Mouse (Mus musculus): ENCODE measurements at regions not wholly inside any gene's neighbourhood (a gene's known extent, or its start where the extent isn't known, plus 50 kb on each side); places are given as distances from the start of the nearest gene placed in this dataset.

DNA sequence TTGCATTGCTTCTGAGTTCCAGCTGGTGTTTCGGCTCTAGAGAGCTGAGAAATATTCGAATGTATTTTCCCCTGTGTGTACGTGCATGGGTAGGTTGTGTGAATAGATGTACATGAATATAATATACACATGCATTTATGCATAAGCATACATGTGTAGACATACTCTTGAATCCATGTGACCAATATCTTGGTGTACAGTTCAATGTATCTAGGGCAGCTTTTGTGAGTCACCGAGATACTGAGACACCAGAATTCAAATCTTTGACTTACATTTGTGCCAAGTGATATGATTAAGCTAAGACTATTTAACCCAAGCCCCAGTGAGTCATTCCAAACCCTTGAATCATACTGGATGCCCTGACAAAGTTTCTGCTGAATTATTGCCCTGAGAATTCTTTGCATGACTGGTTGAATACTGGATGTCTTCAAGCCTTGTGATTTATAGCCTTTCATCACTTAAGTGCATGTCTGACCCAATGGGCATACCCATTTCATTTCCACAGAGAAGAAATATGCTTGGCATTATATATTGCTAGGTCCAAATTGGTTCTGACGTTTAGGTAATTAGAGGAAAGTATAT is 103.3 kb upstream of the Tsc22d2 start:
- DNase-seq = no peak

DNA sequence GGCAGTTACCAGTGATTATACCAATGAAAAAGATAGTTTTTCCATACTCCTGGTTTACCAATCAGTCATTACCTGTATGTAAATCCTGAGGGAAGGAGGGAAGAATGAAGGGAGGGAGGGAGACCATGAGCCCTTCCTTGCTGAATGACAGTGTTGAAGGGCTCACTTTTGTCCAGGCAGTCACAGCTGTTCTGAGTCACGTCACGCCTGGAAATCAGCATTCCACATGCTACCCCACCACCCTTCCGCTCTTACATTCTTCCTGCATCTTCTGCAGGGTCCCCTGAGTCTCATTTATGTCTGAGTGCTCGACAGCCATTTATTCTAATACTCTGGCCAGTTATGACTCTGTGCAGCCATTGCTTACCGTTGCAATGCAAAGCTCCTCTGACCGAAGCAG is 101.9 kb upstream of the Tsc22d2 start:
- DNase-seq = no peak

DNA sequence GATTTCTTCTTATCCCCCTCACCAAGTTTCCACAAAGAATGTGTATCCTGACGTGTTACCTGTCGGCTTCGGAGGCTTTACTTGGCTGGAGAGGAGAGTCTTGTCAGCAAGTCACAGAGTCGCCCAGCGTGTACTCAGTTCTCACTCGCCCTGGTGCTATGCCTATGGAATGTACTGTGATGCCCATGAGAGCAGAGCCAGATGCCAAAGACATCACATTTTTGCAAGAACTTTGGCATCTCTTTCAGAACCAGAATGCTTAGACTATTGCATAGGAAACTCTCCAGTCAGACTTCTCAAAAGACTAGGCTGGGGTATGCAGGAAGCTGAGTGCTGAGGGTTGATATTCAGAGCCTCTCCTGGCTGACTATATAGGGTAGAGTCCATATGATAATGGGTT is 99.3 kb upstream of the Tsc22d2 start:
- no peak for DNase-seq

- no peak for DNase-seq
These were observed 97.3 kb upstream of the Tsc22d2 start for GRCm38 (mm10) chr3:58317240-58317639.

DNA sequence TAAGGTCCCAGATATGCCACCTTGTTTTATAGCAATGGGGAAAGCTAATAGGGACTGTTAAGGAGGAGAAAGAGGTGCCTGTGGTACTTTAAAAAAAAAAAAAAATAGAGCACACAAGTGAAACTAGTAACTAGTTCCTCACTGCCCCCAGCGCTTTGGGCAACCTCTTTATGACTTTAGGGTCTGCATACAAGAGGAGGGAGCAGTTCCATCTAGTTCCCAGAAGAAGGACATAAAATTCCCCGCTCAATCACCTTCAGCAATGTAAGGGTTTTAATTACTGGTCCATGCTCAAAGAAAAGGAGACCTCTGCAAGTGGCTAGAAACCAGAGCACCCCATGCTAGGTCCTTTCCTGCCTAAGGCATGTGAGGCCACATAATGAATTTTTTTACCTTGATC is 95.8 kb upstream of the Tsc22d2 start:
- DNase-seq = no peak

- no peak for DNase-seq
These were observed 95.1 kb upstream of the Tsc22d2 start for GRCm38 (mm10) chr3:58319463-58319862.

DNA sequence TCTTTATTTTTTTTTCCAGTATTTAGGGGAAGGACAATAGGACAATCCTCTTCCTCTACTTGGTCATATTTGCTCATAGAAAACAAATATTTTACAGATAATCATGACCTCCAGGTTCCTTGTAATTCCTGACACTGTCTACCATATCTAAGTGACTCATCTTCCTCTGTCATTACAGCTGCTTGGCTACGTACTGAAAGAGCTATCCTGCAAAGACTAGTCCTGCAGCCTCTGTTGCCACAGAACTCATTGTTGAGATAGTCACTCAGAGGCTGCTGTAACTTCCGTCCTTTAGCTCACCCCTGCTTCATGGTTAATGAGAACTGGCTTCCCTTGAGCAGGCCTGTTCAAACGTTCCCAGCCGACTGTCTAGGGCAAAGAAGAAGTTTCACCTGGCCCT is 93.7 kb upstream of the Tsc22d2 start:
- no peak for DNase-seq

- no peak for DNase-seq
These were observed 92.2 kb upstream of the Tsc22d2 start for GRCm38 (mm10) chr3:58322322-58322721.

GRCm38 (mm10) chr3:58327721-58328120 is 86.8 kb upstream of the Tsc22d2 start:
- DNase-seq = no peak

GRCm38 (mm10) chr3:58330186-58330585 is 84.3 kb upstream of the Tsc22d2 start:
- DNase-seq = peak; percentile 61

DNA sequence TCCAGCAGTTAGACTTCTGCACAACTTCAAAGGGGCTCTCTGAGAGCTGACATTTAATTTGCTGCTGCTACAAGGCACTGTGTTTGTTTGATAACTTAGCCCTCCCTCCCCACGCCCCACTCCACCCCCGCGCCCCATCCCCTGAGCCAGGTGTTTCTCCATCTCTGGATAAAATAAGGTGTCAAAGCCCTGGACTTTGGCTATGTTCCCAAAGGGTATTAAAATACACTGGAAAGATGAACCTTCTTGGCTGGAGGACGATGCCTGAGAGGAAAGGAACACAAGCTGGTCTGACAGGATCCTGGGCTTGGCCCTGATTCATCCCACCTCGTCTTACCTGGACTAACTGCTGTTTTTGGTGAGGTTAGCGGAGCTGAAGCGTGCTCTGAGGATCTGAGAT is 80.5 kb upstream of the Tsc22d2 start:
- DNase-seq = no peak

DNA sequence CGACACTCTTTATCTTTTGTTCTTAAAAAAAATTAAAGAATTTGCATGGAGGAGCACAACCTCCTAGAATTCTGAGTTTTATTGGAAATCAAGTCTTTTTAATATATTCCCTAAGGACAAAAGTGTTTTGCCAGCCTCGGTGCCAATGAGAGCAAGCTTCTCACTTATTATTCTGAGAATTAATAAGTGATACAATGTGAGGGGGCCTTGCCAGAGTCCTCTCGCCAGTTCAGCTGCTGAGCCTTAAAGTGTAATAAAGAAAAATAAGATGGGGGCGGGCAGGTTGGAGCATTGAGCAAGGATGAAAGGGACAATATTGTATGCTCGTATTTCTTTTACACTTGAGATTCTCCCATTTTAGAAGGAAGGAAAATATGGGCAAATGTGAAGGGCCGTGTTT is 79.2 kb upstream of the Tsc22d2 start:
- DNase-seq = no peak

- DNase-seq = no peak
These were observed 78.4 kb upstream of the Tsc22d2 start for GRCm38 (mm10) chr3:58336135-58336534.

GRCm38 (mm10) chr3:58336590-58336989 is 77.9 kb upstream of the Tsc22d2 start:
- DNase-seq = no peak

DNA sequence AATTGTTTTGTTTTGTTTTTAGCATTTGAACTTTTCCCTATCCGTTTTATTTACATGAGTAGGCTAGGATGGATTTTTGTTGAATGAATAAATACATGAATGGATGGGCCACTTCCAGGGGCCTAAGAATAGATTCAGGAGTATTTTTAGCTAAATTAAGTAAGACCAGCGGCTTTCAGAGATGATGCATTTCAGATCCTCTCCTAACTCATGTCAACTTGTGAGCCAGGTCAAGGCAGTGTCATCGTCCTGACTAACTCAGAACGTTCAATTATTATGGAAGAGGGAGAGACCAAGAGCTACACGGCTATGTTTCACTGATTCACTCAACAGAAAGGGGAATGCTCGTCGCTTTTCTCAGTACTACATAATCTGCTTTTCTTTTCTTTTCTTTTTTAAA is 75.5 kb upstream of the Tsc22d2 start:
- peak; percentile 44 for DNase-seq

DNA sequence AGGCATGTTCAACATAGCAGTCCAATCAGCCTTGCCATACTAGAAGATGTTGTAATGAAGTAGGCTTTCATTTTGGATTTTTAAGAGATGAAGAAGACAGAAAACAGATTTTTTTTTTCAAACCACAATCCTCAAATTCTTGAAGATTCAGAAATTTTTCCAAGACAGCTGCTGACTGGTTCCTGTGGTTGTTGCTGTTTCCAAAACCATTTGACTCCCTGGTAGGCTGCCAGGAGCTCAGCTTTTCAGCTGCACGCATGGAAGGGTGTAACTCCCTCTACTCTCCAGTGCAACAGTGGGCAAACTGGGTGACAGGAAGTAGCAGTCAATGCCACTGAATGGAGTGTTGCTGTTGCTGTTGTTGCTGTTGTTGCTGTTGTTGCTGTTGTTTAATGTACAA is 72.4 kb upstream of the Tsc22d2 start:
- no peak for DNase-seq

DNA sequence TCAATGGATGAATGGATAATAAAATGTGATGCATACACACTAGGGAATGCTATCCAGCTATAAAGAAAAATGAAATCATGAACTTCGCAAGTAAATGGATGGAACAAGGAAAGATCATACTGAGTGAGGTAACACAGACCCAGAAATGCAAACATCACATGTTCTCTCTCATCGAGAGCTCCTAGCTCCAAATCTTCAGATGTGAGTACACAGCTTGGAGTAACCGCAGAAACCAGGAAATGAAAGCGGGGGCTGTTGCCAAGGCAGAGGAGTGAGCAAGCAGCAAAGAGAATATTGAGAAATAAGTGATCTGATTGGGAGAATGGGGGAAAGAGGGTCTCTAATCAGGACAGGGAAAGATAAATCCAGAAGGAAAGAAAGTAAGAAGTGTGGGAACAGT is 52.0 kb upstream of the Tsc22d2 start:
- no peak for DNase-seq

- DNase-seq = no peak
These were observed 50.0 kb upstream of the Tsc22d2 start for GRCm38 (mm10) chr3:58364526-58364925.
